Mouse (Mus musculus): ENCODE measurements at regions not wholly inside any gene's neighbourhood (a gene's known extent, or its start where the extent isn't known, plus 50 kb on each side); places are given as distances from the start of the nearest gene placed in this dataset.
A peak's percentile ranks its signal among the peaks of the same experiment; 100 is the strongest.

DNA sequence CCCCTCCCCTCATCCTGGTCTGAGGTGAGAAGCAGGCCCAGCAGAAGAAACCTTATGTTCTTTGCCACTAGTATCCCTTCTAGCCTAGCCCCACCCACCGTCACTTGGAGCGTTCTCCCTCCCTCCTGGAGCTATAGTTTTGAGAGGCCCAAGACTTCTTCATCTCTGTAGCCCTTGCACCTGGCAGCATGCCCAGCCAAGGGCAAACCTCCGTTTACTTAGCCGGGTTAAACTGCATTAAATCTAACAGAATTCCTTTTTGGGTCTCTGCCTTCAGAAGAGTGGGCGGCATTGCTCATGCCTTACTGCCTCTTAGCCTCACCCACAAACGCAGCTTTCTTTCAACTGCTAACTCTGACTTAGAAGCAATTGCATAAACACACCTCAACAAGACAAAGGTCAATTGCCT, 85.3 kb upstream of the Arntl start:
- TF ChIP-seq POLR2A (IDR thresholded peaks at IDR 0.05; ENCODE audit: borderline replicate concordance, extremely low read depth, insufficient read depth, insufficient read length, poor library complexity, severe bottlenecking) (no peak), CTCF (IDR thresholded peaks at IDR 0.05; ENCODE audit: borderline replicate concordance, extremely low read depth, insufficient read depth, insufficient read length) (no peak)
- peak; percentile 49 for DNase-seq (ENCODE audit: low read depth)

DNA sequence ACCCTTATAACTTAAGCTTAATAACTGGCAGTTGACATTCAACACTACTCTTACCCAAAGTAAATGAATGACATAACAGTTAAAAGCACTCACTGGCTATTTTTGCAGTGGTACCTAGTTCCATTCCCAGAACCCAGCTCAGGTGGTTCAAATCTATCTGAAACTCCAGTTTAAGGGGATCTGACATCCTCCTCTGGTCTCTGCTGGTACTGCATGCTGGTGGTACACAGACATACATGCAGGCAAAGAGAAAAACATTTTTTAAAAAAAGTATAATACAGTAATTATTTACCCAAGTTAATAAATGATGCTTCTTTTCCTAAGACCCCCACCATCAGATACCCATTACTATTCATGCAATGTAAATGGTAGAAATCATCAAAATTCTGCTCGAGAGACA, 81.3 kb upstream of the Arntl start:
- no peak for DNase-seq (ENCODE audit: low read depth)
- TF ChIP-seq CTCF (IDR thresholded peaks at IDR 0.05; ENCODE audit: borderline replicate concordance, extremely low read depth, insufficient read depth, insufficient read length) (peak; percentile 31; the same call in 1 of the 2 replicates), POLR2A (IDR thresholded peaks at IDR 0.05; ENCODE audit: borderline replicate concordance, extremely low read depth, insufficient read depth, insufficient read length, poor library complexity, severe bottlenecking) (no peak)

DNA sequence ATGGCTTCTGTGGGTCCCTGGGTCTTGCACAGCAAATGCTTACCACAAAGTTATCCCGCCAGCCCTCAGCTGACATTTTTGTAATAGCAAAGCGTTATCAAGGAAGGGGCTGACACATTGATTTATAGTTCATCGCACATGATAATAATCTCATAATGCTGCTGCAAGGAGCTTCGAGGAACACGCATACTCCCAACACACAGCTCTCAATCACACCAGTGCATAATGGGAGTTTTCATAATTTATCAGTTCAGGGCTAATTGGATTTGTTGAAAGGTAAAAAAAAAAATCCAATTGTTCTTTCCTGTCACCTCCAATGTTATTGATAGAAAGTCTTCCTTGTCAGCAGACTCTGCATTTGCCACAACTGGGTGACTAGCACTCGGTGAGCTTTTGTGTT, 76.7 kb upstream of the Arntl start:
- DNase-seq (ENCODE audit: low read depth): peak; percentile 44
- TF ChIP-seq CTCF (IDR thresholded peaks at IDR 0.05; ENCODE audit: borderline replicate concordance, extremely low read depth, insufficient read depth, insufficient read length) (no peak), POLR2A (IDR thresholded peaks at IDR 0.05; ENCODE audit: borderline replicate concordance, extremely low read depth, insufficient read depth, insufficient read length, poor library complexity, severe bottlenecking) (no peak)

DNA sequence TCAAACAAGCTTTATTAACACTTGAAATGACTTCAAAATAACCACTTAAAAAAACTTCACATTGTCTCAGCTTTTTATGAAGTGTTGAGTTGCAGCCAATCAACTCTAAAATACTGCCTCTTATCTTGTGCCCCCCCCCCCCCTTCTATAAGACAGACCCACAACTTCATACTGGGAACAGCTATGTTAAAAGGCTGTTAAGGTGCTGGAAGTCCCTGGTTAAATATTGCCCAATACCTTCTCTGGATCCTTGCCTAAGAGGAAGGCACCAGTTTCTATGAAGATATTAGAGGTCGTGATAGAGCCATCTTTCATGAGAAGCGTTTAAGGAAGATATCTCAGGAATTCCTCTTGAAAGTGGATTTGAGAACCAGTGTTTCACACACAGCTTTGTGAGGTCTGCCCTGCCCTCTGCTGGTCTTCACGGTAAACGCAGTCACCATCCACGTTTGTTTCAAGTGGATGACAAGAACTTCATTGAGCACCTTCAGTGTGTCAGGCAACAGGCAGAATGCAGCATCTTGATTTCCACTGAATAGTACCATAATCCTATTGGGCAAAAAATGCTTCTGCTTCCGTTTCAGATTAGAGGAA, 75.2 kb upstream of the Arntl start:
- TF ChIP-seq POLR2A (IDR thresholded peaks at IDR 0.05; ENCODE audit: borderline replicate concordance, extremely low read depth, insufficient read depth, insufficient read length, poor library complexity, severe bottlenecking) (no peak), CTCF (IDR thresholded peaks at IDR 0.05; ENCODE audit: borderline replicate concordance, extremely low read depth, insufficient read depth, insufficient read length) (peak; percentile 93)
- peak; percentile 94 for DNase-seq (ENCODE audit: low read depth)

DNA sequence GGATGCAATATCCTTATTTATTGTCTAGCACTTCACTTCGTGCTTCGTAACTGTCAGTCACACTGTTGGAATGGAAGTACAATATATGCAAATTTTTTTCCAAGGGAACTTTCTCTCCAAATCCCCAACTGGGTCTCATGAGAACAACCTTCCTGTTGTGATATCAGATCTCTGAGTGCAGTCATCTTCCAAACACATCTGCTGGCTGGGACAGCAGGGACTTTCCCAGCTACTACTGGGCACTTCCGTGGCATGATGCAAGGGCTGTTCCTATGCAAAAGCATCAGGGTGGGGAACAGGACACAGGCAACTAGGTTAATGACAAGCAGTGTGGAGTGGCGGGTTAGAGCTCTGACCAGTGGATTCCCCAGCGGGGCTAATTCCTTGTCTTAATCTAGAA, 73.4 kb upstream of the Arntl start:
- no peak for TF ChIP-seq POLR2A (IDR thresholded peaks at IDR 0.05; ENCODE audit: borderline replicate concordance, extremely low read depth, insufficient read depth, insufficient read length, poor library complexity, severe bottlenecking)
- no peak for TF ChIP-seq CTCF (IDR thresholded peaks at IDR 0.05; ENCODE audit: borderline replicate concordance, extremely low read depth, insufficient read depth, insufficient read length)
- no peak for DNase-seq (ENCODE audit: low read depth)

DNA sequence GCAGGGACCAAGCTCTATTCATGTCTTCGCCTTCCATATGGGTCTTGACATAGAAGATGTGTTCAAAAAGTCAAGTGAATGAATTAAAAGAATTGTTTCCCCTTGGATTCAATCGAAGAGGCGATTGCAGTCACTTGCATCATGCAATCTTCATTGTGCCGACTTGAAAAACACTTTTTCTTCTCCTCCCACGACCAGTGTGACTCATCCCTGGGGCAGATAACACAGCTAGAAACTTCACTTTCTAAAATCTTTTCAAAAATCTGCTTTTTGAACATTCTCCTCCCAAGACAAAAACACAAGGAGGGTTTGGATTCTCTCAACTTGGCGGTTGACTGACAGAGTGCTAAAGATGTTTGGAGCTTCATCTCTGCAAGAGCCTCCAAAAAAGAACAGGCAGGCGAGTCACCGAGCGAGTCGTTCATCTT, 67.2 kb upstream of the Arntl start:
- DNase-seq (ENCODE audit: low read depth): no peak
- TF ChIP-seq POLR2A (IDR thresholded peaks at IDR 0.05; ENCODE audit: borderline replicate concordance, extremely low read depth, insufficient read depth, insufficient read length, poor library complexity, severe bottlenecking) (no peak), CTCF (IDR thresholded peaks at IDR 0.05; ENCODE audit: borderline replicate concordance, extremely low read depth, insufficient read depth, insufficient read length) (no peak)

DNA sequence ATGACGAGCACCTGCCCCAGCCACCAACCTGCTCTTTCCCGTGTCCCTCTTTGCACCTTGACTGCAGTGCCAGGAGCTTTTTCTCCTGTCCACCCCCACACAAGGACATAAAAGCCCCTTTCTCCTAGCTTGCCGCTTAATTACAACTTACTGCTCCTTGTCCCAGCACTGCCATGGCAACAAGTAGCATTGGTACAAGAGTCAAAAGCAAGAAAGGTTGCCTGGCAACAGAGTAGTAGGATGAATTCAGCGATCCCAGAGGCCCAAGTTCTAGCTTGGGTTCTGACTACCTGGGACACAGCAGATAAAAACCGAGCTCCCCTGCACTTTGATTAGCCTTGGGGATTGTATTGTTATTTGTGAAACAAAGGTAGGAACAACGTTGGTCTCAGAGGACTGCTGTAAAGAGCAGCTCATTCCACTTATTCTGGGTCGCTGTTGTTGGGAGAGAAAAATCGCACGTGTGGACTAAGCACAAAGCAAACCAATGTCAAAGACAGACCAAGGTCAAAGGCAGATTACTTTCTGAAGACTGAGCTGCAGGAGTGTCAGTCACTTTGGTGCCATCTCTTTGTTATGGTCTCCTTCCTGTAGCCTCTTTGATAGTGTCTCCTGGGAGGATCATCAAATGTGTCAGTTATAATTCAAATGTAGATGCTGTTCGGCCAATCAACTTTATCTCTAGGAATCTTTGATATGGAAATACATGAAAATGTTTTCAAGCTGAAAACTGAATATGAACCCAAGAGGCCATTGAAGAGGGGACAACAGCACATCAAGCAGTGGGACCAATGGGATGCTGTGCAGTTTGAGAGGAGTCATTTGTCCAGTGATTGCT, 65.2 kb upstream of the Arntl start:
- TF ChIP-seq CTCF (IDR thresholded peaks at IDR 0.05; ENCODE audit: borderline replicate concordance, extremely low read depth, insufficient read depth, insufficient read length) (no peak), POLR2A (IDR thresholded peaks at IDR 0.05; ENCODE audit: borderline replicate concordance, extremely low read depth, insufficient read depth, insufficient read length, poor library complexity, severe bottlenecking) (no peak)
- DNase-seq (ENCODE audit: low read depth): peak; percentile 75

DNA sequence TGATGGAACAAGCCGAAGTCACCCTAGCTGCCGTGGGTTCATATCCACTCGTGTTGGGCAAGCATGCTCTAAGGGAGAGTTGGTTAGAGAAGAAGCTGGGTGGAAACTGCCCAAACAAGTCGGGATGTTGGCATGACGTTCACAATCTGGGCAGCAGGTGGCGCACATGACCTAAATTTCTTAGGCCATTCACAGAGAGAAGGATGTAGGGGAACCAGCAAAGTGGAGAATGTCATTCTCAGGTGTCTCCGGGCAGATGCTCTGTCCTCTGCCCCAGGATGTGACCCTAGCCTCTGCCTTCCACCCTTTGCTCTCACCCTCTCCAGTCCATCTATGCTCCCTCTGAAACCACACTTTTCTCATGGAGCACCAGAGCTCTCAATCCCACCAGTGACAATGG, 63.7 kb upstream of the Arntl start:
- DNase-seq (ENCODE audit: low read depth): peak; percentile 91
- peak; percentile 93 for TF ChIP-seq CTCF (IDR thresholded peaks at IDR 0.05; ENCODE audit: borderline replicate concordance, extremely low read depth, insufficient read depth, insufficient read length)
- no peak for TF ChIP-seq POLR2A (IDR thresholded peaks at IDR 0.05; ENCODE audit: borderline replicate concordance, extremely low read depth, insufficient read depth, insufficient read length, poor library complexity, severe bottlenecking)

DNA sequence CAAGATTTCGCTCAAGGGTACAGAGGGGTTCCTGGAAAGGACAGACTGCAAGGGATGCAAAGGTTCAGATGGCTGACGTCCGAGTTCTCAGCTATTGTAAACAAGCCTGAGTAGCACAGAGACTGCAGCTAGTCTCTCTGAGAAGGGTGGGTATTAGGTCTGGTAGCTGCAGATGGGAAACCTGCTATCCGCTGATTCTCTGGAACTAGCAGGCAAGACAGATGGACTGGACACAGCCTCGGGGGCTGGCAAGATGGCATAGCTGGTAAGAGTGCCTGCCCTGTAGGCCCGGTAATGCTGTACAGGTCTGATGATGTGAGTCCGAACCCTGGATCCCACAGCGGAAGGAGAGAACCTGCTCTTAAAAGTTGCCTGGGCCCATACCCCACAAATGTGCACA, 62.2 kb upstream of the Arntl start:
- no peak for DNase-seq (ENCODE audit: low read depth)
- TF ChIP-seq CTCF (IDR thresholded peaks at IDR 0.05; ENCODE audit: borderline replicate concordance, extremely low read depth, insufficient read depth, insufficient read length) (no peak), POLR2A (IDR thresholded peaks at IDR 0.05; ENCODE audit: borderline replicate concordance, extremely low read depth, insufficient read depth, insufficient read length, poor library complexity, severe bottlenecking) (no peak)

DNA sequence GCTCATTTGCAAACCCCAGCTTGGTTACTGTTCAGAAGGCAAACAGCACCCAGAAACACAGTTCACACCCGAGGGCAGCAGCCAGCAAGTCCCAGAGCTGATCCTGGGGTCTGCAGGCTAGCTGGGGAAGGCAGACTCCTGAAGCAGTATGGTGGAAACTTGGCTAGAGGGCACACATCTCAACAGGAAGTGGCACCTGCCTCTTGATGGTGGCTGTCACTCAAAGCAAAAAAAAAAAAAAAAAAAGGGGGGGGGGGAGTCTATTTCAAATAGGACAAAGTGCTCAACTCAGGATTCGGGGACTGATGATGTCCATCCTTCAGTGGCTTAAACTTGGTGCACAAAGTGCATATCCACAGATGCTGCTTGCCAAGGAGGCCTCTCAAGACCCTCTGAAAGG, 61.2 kb upstream of the Arntl start:
- TF ChIP-seq CTCF (IDR thresholded peaks at IDR 0.05; ENCODE audit: borderline replicate concordance, extremely low read depth, insufficient read depth, insufficient read length) (no peak), POLR2A (IDR thresholded peaks at IDR 0.05; ENCODE audit: borderline replicate concordance, extremely low read depth, insufficient read depth, insufficient read length, poor library complexity, severe bottlenecking) (no peak)
- no peak for DNase-seq (ENCODE audit: low read depth)

DNA sequence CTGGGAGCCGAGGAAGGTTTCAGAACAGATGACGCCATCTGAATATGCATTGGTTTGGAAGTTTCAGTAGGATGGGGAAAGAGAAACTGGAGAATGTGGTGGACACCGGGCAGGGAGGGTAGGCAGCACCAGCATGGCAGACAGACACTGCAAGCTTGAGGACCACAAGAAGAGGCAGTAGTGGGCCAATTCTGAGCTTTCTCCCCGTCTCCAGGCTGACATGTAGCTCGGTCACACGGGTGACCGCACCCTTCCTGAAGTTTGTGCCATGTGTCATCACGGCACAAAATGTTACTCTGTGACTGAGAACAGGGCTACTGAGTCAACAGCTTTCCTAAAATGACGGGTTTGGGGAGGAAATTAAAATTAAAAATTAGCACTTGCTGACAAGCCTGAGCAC, 60.7 kb upstream of the Arntl start:
- TF ChIP-seq POLR2A (IDR thresholded peaks at IDR 0.05; ENCODE audit: borderline replicate concordance, extremely low read depth, insufficient read depth, insufficient read length, poor library complexity, severe bottlenecking) (no peak), CTCF (IDR thresholded peaks at IDR 0.05; ENCODE audit: borderline replicate concordance, extremely low read depth, insufficient read depth, insufficient read length) (no peak)
- no peak for DNase-seq (ENCODE audit: low read depth)

Measured in brain, embryonic 14.5 days (tissue).